Mouse (Mus musculus) urinary bladder, postnatal 36 days (tissue): ENCODE results near the gene Oas2.

ENCODE experiments used
- DNase-seq, 2 experiments: peaks; one replicate each; pipeline ENCODE4 v3.0.0; 2022; ENCODE audit warnings: low spot score in 2 of 2, mixed read lengths in 1 of 2

Oas2 gene

DNA sequence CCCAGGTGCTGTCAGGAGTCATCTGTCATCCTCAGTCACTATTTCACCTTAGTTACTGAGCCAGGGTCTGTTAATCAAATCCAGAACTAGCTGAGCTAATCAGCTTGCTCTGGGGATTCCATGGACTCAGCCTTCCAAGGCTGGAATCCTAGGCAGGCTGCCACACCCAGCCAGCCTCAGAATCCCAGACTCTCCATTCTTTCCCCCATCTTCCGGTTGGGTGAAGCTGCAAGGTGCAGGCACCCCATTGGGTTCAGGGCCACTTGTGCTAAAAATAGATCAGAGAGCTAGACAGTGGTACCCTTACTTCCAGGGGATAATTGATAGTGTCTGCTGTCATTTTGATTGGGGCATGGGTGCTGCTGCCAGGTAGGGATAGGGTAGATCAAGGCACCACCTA is 16.9 kb downstream of the Oas2 start:
- DNase-seq: no peak

- DNase-seq: no peak
Observed at GRCm38 (mm10) chr5:120729319-120729718, 20.3 kb downstream of the Oas2 start.

DNA sequence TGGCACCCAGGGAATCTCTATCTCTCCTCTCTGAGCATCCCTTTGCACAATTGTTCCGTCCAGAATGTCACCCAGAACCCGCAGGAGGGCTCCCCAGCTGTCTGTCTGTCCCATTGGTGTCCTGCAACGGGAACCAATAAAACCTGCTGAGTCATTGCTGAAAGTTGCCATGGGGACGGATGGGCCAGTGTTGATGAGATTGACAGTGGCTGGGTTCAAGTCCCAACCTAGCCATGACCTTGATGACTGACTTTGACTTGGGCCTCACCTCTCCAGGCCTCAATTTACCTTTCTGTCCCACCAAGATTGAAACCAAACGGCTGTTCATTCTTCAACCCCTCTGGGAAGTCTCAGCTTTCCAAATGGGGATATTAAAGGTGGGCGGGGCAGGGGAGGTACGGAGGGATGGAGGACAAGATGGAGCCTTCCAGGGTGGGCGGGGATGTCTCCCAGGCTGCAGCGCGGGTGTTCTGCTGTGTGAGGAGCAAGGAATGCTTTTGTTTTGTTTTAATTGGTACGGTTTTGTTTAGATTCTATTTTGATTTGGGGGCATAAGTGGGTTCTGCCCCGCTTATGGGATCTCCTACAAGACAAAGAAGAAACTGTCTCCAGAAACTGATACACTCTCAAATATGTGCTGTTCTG is 23.7 kb downstream of the Oas2 start:
- no peak for DNase-seq

- no peak for DNase-seq
Observed at GRCm38 (mm10) chr5:120721005-120721404, 28.6 kb downstream of the Oas2 start.

DNA sequence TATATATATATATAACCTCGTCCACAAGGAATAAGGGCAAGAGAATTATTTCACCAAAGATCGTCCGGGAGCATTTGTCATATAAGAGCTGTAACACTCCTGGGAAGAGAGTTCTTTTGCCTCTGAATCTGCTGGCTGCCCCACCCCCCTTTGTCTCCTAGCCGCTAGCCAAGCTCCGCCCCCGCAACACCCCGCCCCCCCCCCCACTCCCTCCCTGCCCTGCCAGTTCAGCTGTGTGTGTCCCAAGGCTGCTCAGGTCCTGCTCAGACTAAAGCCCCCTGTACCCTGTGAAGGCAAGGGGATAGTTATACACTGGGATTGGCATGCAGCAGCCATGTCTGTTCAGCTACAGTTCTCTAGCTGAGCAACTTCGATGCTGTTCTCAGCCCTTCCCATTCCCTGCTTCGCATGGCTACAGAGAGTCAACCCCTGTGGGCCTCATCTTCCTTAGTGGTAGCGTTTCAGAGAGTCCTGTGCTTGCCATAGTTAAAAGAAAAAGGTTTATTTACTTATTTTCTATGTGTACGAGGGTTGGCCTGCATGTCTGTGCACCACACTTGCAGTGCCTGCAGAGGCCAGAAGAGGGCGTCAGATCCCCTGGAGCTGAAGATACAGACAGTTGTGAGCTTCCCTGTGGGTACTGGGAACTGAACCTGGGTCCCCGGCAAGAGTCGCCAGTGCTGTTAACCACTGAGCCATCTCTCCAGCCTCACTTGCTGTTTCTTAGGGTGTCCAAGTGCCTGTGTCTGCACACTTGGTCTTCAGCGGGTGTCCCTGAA is 30.9 kb downstream of the Oas2 start:
- no peak for DNase-seq

- no peak for DNase-seq
Observed at GRCm38 (mm10) chr5:120717136-120717535, 32.5 kb downstream of the Oas2 start.

GRCm38 (mm10) chr5:120714314-120714713 is 35.3 kb downstream of the Oas2 start:
- DNase-seq: peak; percentile 31 to 50

- DNase-seq: no peak
Observed at GRCm38 (mm10) chr5:120712721-120713120, 36.9 kb downstream of the Oas2 start.

DNA sequence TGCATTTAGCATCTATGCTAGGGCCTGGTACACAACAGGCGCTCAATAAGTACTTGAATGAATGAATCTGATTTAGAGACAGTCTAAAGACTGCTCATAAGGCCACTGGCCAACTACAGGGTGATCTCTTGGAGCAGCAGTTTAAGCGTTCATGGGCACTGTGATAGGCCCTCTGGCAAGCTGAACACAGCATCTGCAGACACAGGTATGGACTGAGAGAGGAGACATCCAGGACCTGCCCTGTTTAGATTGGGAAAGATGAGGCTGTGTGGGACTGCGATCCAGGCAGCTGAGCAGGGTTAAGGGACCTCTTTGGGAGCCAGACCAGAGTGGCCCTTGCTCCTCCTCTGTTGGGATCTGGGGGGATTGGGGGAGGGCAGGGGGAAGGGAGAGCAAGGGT is 37.8 kb downstream of the Oas2 start, which contains the start of gene Dtx1:
Dtx1 (minus strand) TSS at position 101 of the 400 bp plus-strand sequence.
- no peak for DNase-seq

DNA sequence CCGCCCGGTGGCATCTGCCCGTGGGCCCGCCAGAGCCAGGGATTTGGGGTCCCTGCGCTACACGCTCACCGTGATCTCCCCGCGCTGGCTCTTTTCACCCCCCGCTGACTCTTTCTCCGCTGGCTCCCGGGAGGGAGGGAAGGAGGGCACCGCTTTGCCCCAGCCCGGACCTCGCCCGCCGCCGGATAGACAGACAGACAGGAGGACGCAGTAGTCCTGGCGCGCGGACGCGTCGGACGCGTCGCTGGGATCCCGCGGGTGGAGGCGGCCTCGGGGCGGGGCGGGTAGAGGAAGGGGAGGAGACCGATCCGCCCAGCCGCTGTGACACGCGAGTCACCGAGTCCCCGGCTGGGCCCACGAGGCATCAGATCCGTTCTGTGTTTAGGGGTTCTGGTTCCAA is 38.2 kb downstream of the Oas2 start:
- peak; percentile 10 to 21 for DNase-seq

- no peak for DNase-seq
Observed at GRCm38 (mm10) chr5:120710826-120711248, 38.8 kb downstream of the Oas2 start.

DNA sequence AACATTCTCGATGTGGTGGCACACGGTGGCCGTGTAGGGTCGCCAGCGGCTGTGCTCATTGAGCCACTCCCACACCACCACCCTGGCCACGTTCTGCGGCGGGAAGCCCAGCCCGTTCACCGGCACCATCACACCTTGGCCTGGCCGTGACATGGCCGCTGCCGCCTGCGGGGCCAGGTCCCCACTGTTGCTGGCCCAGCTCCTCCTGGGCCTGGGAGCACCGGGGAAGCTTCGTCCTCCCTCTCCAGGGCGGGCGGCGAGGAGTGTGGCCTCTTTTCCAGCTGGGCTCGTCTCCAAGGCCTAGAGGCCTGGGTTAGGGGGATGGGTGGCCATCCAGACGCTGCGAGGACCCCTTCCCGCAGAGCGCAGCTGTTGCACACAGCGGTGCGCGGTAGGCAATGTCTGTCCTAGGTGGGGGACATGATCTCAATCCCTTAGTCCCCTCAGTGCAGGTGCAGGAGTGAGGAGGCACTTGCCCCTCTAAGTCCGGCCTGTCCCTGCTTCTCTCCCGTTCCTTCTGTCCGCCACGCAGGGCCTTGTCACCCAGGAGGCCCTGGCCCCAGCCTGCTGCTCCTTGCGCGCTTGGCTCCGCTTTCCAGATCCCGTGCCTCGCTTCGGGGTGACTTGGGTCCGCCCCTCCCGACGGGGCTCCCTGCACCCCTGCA is 39.4 kb downstream of the Oas2 start:
- DNase-seq: no peak

GRCm38 (mm10) chr5:120706976-120707375 is 42.7 kb downstream of the Oas2 start:
- no peak for DNase-seq

DNA sequence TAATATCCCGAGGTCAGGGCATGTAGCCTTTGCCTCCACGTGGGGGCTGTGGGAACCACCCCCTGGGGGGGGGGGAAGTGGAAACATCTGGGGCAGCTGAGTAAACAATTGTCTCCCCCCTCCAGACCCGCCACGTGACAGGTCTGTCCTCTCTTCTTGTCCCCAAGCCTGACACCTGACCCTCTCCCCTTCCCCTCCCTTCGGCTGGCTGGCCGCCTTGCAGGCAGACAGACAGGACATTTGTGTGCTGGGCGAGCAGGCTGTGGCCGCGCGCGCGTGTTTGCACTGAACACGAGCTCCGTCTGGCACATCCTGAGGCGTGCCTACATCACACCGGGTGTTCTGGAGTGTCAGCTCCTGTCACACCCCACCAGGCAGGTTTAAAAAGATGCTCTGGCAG is 43.1 kb downstream of the Oas2 start:
- DNase-seq: no peak

DNA sequence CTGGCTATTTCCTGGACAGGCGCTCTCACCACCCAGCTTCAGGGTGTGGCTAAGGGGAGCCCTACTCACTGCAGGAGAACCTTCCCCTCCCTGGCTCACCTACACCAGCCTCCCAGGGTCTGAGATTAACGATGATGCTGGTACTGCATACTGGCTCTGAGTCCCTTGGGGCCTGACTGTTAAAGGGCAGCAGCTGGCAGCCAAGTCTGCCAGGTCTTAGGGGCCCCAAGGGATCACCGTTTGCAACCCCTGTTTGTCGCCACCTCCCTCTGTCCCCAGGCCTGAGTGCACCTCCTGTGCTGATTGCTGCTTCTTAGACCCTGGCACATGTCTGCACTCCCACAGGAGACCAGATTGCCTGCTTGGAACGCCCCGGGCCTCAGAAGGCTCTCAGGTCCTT is 45.2 kb downstream of the Oas2 start:
- no peak for DNase-seq

DNA sequence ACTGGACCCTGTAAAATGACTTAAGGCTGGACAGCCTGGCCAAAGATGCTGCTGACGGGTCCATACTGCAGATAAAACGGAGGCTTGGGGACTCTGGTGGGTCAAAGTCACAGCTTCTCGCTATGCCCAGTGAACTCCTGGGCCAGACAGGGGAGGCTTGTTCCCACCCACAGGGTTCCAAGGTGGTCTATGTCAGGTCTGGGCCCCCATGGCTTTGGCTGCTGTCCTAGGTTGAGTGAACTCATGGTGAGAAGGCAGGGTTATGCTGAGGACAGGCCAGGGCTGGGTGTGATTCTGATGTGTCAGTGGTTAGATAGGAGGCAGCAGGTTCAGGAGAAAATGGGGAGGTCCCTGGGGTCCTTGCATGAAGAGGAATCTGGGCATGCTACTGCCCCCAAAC is 46.0 kb downstream of the Oas2 start:
- no peak for DNase-seq

GRCm38 (mm10) chr5:120702969-120703368 is 46.7 kb downstream of the Oas2 start:
- no peak for DNase-seq

GRCm38 (mm10) chr5:120702421-120702820 is 47.2 kb downstream of the Oas2 start:
- no peak for DNase-seq

DNA sequence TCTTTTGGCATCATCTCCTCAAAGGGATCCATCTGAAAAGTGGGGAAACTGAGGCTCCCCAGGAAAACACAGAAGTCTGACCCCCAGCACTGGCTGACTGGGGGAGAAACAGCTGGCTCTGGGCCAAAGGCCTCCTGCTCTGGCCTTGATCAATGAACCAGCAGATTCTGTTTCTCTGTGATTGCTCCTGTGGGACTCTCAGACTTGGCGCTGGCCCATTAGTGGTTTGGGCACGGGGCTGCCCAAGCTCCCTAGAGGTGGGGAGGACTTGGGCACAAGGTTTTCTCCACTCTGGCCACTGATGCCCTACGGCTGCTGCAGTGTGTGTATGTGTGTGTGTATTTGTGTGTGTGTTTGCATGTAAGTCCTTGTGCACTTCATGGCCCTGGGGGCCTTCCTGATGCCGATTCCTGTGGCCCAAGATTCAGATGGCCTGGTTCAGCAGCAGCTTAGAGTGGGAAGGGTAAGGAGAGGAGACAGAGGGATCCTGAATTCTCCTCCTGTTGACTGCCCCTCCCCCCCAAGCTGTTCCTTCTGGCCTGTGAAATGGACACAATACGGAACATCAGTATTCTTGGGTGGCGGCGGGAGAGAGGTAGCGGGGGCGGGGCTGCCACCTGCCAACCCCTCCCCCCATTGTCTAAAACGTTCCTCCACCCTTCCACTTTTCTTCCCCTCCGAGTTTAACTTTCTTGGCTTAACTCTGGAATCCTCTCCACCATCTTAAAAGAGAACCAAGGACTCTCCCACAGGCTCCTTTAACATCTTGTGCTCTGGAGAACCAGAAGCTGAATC is 48.5 kb downstream of the Oas2 start:
- DNase-seq: no peak

DNA sequence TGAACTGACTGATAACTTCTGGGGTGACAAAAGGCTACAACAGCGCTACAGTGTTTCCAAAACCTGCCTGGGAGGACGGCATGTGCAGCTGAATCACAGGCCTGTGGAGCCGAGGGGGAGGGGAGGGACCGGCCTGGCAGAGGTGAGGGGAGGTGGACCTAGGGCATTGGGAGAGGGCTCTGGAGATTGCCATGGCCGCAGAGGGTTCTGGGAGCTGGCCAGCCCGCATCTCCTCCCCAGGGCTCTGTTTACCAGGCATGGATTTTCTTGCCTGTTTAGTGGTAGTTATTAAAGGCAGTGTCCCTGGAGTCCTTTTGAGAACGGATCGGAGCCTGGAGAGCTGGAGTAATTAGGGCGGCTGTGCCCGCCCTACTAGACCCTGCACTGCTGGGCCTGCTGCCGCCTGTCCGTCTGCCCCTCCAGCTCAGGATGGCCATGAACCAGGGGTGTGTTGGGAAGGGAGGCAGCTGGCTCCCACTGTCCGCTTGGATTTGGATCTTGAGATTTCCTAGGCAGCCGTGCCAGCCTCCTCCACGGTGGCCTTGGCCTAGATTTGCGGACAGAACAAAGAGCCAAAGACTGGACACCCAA is 50.8 kb downstream of the Oas2 start:
- DNase-seq: no peak

DNA sequence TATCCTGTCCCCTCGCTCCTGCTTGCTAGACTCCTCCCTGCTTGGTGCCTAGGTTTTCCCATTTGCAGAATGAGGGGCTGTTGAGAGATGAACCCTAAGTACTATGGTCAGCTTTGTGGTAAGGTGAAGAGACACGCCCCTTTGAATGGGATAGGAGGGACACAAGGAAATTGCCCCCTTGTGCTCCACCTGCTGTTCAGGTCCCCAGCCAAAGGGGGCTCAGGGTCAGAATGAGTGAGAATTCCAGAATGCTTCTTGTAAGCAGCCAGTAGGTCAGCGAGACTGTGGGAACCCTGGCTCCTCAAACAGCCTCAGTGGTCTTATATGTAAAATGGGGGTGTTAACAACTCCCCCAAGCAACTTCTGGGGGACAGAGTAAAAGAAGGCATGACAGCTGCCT is 51.5 kb downstream of the Oas2 start:
- no peak for DNase-seq

GRCm38 (mm10) chr5:120696865-120697264 is 52.8 kb downstream of the Oas2 start:
- no peak for DNase-seq
